Mouse (Mus musculus) kidney, postnatal 0 days (tissue): ENCODE measurements around the gene Kcnt2. TPM values are rescaled to one million over a fixed set of nuclear protein-coding genes. Genes with fewer than 3 reads are reported as not detected.

Source experiments
- ATAC-seq: fragments of 200-750 bp; cut with Nextera tagmentation; replicated peaks from 2 replicates; pipeline ENCODE4 v1.8.0; 2017; ENCODE audit warnings: low read depth, moderate number of reproducible peaks, moderate TSS enrichment, moderate library complexity; ENCODE audit not compliant: low FRiP score
- DNase-seq: peaks from one replicate; pipeline ENCODE4 v3.0.0-alpha.2; 2016; ENCODE audit warnings: low spot score
- H3K27ac ChIP-seq: fragments of 300-500 bp; sonication (generic); 2 replicates; pipeline ENCODE4 v1.5.1; 2014; ENCODE audit warnings: mild to moderate bottlenecking
- H3K27me3 ChIP-seq: fragments of 300-500 bp; sonication (generic); 2 replicates; pipeline ENCODE4 v1.6.1; 2014; ENCODE audit warnings: low read length, mixed read lengths; ENCODE audit not compliant: insufficient read depth
- H3K36me3 ChIP-seq: fragments of 300-500 bp; sonication (generic); 2 replicates; pipeline ENCODE4 v1.6.1; 2014; ENCODE audit warnings: low read length, mixed read lengths; ENCODE audit not compliant: insufficient read depth
- H3K4me1 ChIP-seq: fragments of 300-500 bp; sonication (generic); replicated peaks from 2 replicates; pipeline ENCODE4 v1.6.1; 2014; ENCODE audit warnings: antibody characterized with exemption, low read length, mixed read lengths; ENCODE audit not compliant: insufficient read depth
- H3K4me2 ChIP-seq: fragments of 300-500 bp; sonication (generic); 2 replicates; pipeline ENCODE4 v1.6.1; 2014; ENCODE audit warnings: mild to moderate bottlenecking, low read length, moderate library complexity, mixed read lengths
- H3K4me3 ChIP-seq: fragments of 300-500 bp; sonication (generic); replicated peaks from 2 replicates; pipeline ENCODE4 v1.5.1; 2014; ENCODE audit warnings: low read depth, low read length
- H3K9ac ChIP-seq: fragments of 300-500 bp; sonication (generic); 2 replicates; pipeline ENCODE4 v1.6.1; 2014; ENCODE audit warnings: low read depth, low read length
- H3K9me3 ChIP-seq: fragments of 300-500 bp; sonication (generic); replicated peaks from 2 replicates; pipeline ENCODE4 v1.6.1; 2016; ENCODE audit warnings: low read length, inconsistent platforms, mixed read lengths
- CTCF ChIP-seq: IDR thresholded peaks from 2 replicates; pipeline ENCODE4 v1.5.1; 2016; ENCODE audit warnings: antibody characterized with exemption, low read depth, mild to moderate bottlenecking, moderate library complexity
- WGBS: fragments of 180-500 bp; shearing (Covaris S2); extraction: QIAGEN DNeasy Blood & Tissue Kit; methylation state at CpG from one replicate; pipeline ENCODE4 v1.1.7; 2014; 5-methylcytosine and 5-hydroxymethylcytosine counted together
- polyA plus RNA-seq: library from polyadenylated mRNA; unstranded; fragments of >200 nt; fragmentation: Nextera tagmentation; extraction: Ambion mirVana; gene quantifications from 2 replicates; pipeline ENCODE4 v1.2.1, GENCODE M21; 2015

The Kcnt2 gene
- polyA plus RNA-seq, 1 experiment from 2014 or later = 2.3 TPM

DNA sequence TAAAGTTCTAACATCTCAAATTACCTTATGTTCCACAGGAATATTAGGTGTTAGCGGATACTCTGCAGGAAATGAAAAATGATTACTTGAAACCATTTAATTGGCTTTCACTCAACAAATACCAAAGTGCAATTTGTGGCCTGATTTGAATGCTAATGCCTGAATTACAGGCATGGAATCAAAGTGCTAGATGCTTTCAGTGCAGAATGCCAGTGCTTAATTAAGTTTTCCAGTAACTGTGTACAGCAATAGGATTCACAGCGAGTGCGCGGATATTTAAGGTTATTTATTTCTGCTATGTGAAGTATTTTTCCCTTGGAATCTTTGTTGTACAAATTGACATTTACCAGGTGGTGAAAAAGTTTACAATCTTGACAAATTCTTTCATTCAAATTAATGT, 144.3 kb downstream of the Kcnt2 start:
- Histone ChIP-seq H3K4me3 (no peak overlapping the region), H3K27me3 (no peaks in the 10 kb centered on the region), H3K9me3 (no peaks in the 10 kb centered on the region), H3K4me2 (no peak overlapping the region), H3K4me1 (no peaks in the 10 kb centered on the region), H3K9ac (no peak overlapping the region), H3K27ac (no peak overlapping the region), H3K36me3 (no peaks in the 10 kb centered on the region)
- WGBS = 82% methylated on average over 4 of the region's 4 CpGs
- TF ChIP-seq CTCF = no peak
- ATAC-seq (no peak), DNase-seq (no peak)

- Histone ChIP-seq H3K9ac (no peak overlapping the region), H3K36me3 (no peaks in the 10 kb centered on the region), H3K4me2 (no peak overlapping the region), H3K4me1 (no peaks in the 10 kb centered on the region), H3K27ac (no peak overlapping the region), H3K4me3 (no peak overlapping the region), H3K9me3 (no peaks in the 10 kb centered on the region), H3K27me3 (no peaks in the 10 kb centered on the region)
- no peak for TF ChIP-seq CTCF
- ATAC-seq (no peak), DNase-seq (no peak)
Observed at GRCm38 (mm10) chr1:140397756-140398155, 151.8 kb downstream of the Kcnt2 start.

GRCm38 (mm10) chr1:140406631-140407288, 160.8 kb downstream of the Kcnt2 start:
- ATAC-seq = no peak
- TF ChIP-seq CTCF = no peak
- no peaks in the 10 kb centered on the region for H3K27me3 ChIP-seq
- H3K4me2 ChIP-seq = no peak overlapping the region
- no peak overlapping the region for H3K27ac ChIP-seq
- no peaks in the 10 kb centered on the region for H3K36me3 ChIP-seq
- DNase-seq = no peak
- no peaks in the 10 kb centered on the region for H3K4me1 ChIP-seq
- H3K9me3 ChIP-seq = no peaks in the 10 kb centered on the region
- WGBS = 77% methylated on average over 4 of the region's 4 CpGs
- no peak overlapping the region for H3K4me3 ChIP-seq
- no peak overlapping the region for H3K9ac ChIP-seq

DNA sequence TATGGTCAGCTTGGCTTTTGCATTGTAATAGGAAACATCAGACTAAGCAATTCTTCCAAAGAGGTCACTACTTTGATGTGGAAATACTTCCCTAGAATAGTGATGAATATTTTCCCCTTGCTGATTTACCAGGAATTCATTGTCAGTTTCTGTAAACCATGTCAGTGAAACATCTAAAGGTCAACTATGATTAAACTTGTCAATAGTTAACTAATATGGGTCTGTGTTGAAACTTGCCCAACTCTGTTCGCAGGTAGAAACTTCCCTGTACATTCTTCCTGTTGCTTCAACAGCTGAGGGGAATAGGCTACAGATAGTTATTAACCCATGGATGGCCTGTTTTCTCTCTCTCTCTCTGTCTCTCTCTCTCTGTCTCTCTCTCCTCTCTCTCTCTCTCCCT, 169.8 kb downstream of the Kcnt2 start:
- Histone ChIP-seq H3K27me3 (no peaks in the 10 kb centered on the region), H3K36me3 (no peaks in the 10 kb centered on the region), H3K27ac (no peak overlapping the region), H3K9me3 (no peaks in the 10 kb centered on the region), H3K4me1 (no peaks in the 10 kb centered on the region), H3K4me2 (no peak overlapping the region), H3K9ac (no peak overlapping the region), H3K4me3 (no peak overlapping the region)
- WGBS = 64% methylated on average over 1 of the region's 1 CpGs
- no peak for TF ChIP-seq CTCF
- DNase-seq (peak; percentile 23), ATAC-seq (peak; percentile 65; the same call in 1 of the 2 replicates)

GRCm38 (mm10) chr1:140422954-140423353, 177.0 kb downstream of the Kcnt2 start:
- Histone ChIP-seq H3K27ac (peak overlapping the region; percentile 64; the same call in 1 of the 2 replicates), H3K9ac (no peak overlapping the region), H3K27me3 (no peaks in the 10 kb centered on the region), H3K4me1 (no peaks in the 10 kb centered on the region), H3K9me3 (no peaks in the 10 kb centered on the region), H3K4me3 (no peak overlapping the region), H3K4me2 (no peak overlapping the region), H3K36me3 (no peaks in the 10 kb centered on the region)
- TF ChIP-seq CTCF = no peak
- ATAC-seq = peak; percentile 74; the same call in 1 of the 2 replicates
- peak; percentile 93 for DNase-seq

DNA sequence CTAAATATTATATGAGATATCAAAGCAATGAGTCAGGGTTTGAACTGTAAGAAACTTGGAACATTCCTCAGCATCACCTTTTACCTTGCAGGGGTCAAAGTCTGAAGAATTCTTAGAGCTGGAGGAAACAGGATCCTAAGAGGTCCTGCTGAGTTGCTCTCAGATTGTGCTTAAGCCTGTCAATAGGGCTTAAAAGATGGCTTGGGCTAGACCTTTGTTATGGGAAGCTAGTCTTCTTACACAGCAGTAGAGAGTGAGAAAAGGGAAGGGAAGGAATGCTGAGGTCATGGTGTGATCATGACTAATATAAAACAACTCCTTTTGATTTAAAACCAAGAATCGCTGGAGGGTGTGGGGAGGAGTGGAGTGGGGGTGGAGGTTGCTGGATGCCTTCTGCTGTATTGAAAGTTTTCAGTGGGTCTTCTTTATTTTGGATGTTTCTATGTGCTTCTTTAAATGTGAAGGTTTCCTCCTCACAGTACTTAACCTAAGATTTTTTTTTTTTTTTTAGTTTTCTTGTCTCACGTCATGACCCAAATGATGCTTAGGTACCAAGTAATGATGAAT, 183.4 kb downstream of the Kcnt2 start:
- no peak for TF ChIP-seq CTCF
- no peaks in the 10 kb centered on the region for H3K27me3 ChIP-seq
- no peak overlapping the region for H3K4me3 ChIP-seq
- H3K27ac ChIP-seq = no peak overlapping the region; the same call in 1 of the 2 replicates
- H3K4me2 ChIP-seq = no peak overlapping the region
- DNase-seq = peak; percentile 75
- H3K9me3 ChIP-seq = no peaks in the 10 kb centered on the region
- WGBS = 33% methylated on average over 2 of the region's 2 CpGs
- ATAC-seq = no peak; the same call in 1 of the 2 replicates
- no peak overlapping the region for H3K9ac ChIP-seq
- H3K4me1 ChIP-seq = no peaks in the 10 kb centered on the region
- H3K36me3 ChIP-seq = no peaks in the 10 kb centered on the region

DNA sequence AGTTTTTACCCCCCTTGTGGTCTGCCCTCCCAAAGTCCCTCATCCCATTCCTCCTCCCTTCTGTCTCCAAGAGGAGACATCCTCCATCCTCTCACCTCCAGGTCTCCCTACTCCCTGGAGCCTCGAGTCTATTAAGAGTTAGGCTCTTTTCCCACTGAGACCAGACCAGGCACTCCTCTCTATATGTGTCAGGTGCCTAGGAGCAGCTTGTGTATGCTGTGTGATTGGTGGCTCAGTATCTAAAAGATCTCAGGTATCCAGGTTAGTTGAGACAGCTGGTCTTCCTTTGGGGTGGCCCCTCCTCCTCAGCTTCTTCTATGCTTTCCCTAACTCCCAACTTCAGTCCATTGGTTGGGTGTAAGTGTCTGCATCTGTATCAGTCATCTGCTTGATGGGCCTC, 186.1 kb downstream of the Kcnt2 start:
- no peaks in the 10 kb centered on the region for H3K4me1 ChIP-seq
- no peak overlapping the region for H3K4me2 ChIP-seq
- H3K27ac ChIP-seq = no peak overlapping the region
- H3K4me3 ChIP-seq = no peak overlapping the region
- WGBS = 69% methylated on average over 1 of the region's 1 CpGs
- H3K36me3 ChIP-seq = no peaks in the 10 kb centered on the region
- no peak for DNase-seq
- no peak overlapping the region for H3K9ac ChIP-seq
- no peaks in the 10 kb centered on the region for H3K27me3 ChIP-seq
- ATAC-seq = no peak
- no peak for TF ChIP-seq CTCF
- no peaks in the 10 kb centered on the region for H3K9me3 ChIP-seq
